Mouse (Mus musculus): ENCODE measurements around the gene Shd. TPM values are rescaled to one million over a fixed set of nuclear protein-coding genes. Genes with fewer than 3 reads are reported as not detected.

Gene Shd
- total RNA-seq, 2 experiments from 2014 or later = 0.34 TPM; not detected in 1

- DNase-seq (ENCODE audit: low spot score) = no peak
Measured at GRCm38 (mm10) chr17:56024476-56024875, 54.2 kb downstream of the Shd start.

- DNase-seq (ENCODE audit: low spot score) = no peak
Measured at GRCm38 (mm10) chr17:56024931-56025330, 54.7 kb downstream of the Shd start.

Other genes with a start within 250 kb of the Shd start
- under 1 TPM; 0.09 to 0.12 TPM for gene Adgre4, start 220.5 kb upstream of the Shd start, total RNA-seq (2021)
- 1 to 10 TPM; 3.8 to 4.0 TPM for gene Zfp119a, start 91.5 kb upstream of the Shd start, total RNA-seq (2021)
- gene Zfp959, start 78.4 kb upstream of the Shd start, total RNA-seq (2021) = 1 to 10 TPM; 4.0 TPM
- gene Zfp119b, start 21.0 kb upstream of the Shd start, total RNA-seq (2021) = 1 to 10 TPM; 3.0 to 3.2 TPM
- under 1 TPM; 0.27 to 0.38 TPM for gene Ebi3, start 17.8 kb upstream of the Shd start, total RNA-seq (2021)
- gene Yju2, start 11.4 kb upstream of the Shd start, total RNA-seq (2021) = 1 to 10 TPM; 7.4 to 8.0 TPM
- not detected for gene Fsd1, start 16.0 kb downstream of the Shd start, total RNA-seq (2021)
- gene Stap2, start 35.1 kb downstream of the Shd start, total RNA-seq (2021) = 1 to 10 TPM; 1.9 to 3.2 TPM
- gene Mpnd, start 35.2 kb downstream of the Shd start, total RNA-seq (2021) = 10 to 100 TPM; 34.6 to 35.4 TPM
- gene Sh3gl1, start 66.2 kb downstream of the Shd start, total RNA-seq (2021) = 1 to 10 TPM; 7.7 to 7.9 TPM
- gene Chaf1a, start 70.0 kb downstream of the Shd start, total RNA-seq (2021) = under 1 TPM; 0.46 to 0.95 TPM
- gene Ubxn6, start 104.6 kb downstream of the Shd start, total RNA-seq (2021) = 10 to 100 TPM; 62.9 to 69.0 TPM
- 10 to 100 TPM; 23.2 to 25.5 TPM for gene Hdgfl2, start 109.2 kb downstream of the Shd start, total RNA-seq (2021)
- 100 to 1,000 TPM; 142 to 235 TPM for gene Plin4, start 139.3 kb downstream of the Shd start, total RNA-seq (2021)
- gene Plin5, start 147.1 kb downstream of the Shd start, total RNA-seq (2021) = 10 to 100 TPM; 22.5 to 29.0 TPM
- 10 to 100 TPM; 11.4 to 23.0 TPM for gene Lrg1, start 151.5 kb downstream of the Shd start, total RNA-seq (2021)
- 1 to 10 TPM; 1.5 to 3.7 TPM for gene Sema6b, start 169.9 kb downstream of the Shd start, total RNA-seq (2021)
- under 1 TPM; 0.21 to 0.25 TPM for gene Tnfaip8l1, start 192.0 kb downstream of the Shd start, total RNA-seq (2021)
- 10 to 100 TPM; 17.1 to 17.5 TPM for gene Mydgf, start 213.5 kb downstream of the Shd start, total RNA-seq (2021)
- gene Dpp9, start 248.4 kb downstream of the Shd start, total RNA-seq (2021) = 10 to 100 TPM; 35.6 to 41.6 TPM

Measured in gastrocnemius, adult 18-20 months (tissue).